Mouse (Mus musculus) gastrocnemius, postnatal 10 days (tissue): ENCODE data around the gene Shkbp1. TPM values are rescaled to one million over a fixed set of nuclear protein-coding genes. Genes with fewer than 3 reads are reported as not detected.

Experiments used
- DNase-seq: peaks from one replicate; pipeline ENCODE4 v3.0.0; 2021; ENCODE audit warnings: mixed read lengths
- total RNA-seq, 2 experiments: library from RNA; stranded (reverse); gene quantifications; 2 replicates each; pipeline ENCODE4 v1.2.3; 2021

The Shkbp1 gene
- total RNA-seq, 2 experiments from 2014 or later = 6.1 to 8.1 TPM

DNA sequence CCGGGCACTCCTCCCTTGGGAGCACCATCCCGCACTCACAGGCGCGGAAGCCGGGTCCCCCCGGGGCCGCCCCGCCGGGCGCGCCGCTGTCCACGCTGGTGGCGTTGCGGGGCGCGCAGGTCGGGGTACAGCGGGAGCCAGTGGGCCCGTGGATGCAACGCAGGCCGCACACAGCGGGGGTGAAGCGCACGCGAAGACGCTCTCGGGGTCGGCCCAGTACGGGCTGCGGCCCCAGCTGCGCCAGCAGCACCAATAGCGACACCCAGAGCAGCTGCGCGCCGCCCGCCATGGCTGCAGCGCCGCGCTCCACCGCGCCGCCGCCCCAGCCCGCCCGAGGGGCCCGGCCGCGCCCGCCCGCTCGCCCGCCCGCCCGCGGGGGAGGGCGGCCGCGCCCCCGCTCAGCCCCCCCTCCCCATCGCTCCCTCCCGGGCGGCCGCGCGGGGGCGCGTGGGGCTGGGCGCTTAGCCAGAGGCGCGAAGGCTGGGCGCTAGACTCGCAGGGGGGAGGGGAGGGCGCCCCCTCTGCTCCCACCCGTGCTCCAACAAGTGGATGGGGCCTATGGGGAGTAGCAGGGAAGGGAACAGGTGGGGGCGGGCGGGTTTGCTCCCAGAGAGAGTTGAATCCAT, 22.4 kb downstream of the Shkbp1 start:
- peak; percentile 55 for DNase-seq

DNA sequence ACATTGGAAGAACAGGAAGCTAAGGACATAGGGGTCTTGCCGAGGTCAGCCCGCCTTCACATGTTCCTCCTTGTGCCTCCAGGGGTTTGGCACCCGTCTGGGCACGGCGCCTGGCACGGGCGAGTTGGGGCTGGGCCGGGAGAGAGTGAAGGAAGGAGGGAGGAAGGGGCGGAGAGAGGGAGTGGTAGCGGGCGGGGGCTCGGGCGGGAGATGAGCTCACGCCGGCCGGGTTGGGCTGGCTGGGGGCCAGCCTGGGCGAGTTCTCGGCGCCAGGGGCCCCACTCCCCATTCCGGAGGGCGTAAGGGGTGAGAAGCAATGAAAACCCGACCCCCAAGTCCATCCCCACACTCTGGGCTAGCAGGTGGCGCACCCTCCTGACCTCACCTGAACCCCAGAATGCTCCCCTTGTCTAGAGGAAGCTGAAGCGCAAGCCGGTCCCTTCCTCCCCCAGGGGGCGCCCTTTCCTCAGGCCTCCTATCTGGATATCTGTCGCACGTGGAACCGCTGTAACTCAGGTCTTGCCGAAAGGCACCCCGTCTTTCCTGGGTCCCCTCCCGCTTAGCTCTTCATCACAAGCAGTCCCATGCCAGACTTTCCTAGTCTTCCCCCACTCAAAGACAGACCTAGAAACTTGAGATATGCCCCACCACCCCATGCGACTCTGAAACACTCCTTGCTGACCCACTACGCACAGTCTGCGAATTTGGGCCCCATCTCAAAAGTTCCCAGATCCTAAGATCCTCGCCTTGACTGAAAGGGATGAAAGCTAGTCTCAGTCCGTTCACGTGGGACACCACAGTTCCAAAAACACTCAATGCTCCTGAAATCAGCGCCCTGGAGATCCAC, 23.2 kb downstream of the Shkbp1 start:
- peak; percentile 94 for DNase-seq

DNA sequence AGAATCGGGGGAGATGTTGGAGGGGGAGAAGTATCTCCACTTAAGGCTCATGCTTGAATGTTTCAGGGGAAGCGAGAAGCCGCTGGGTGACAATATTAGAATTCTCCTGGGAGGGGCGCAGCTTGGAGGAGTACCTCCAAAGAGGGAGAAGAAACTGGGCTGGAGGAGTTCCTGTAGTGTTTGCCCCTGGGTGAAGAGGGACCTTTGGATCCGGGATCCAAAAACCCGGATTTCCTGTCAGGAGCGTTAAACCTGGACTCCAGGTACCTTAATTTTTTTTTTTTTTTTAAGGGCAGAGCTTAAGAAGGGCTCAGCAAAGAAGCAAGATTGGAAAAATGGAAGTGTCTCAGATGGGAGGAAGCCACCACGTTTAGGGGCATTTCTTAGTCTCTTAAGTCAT, 24.0 kb downstream of the Shkbp1 start:
- no peak for DNase-seq

DNA sequence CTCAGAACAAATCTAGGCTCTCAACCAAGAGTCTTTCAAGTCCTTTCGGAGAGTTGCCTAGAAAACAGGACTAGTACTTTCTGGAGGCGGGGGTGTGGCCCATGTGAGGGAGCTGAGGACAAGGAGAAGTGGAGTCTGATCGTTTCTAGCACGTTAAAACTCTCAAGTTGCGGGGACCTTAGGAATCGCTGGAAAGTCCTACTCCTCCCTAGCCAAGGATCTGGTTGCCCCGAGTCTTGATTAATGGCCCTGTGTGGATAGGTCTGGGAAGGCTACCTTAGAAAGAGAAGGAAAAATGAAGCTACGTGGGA, 24.3 kb downstream of the Shkbp1 start:
- DNase-seq = peak; percentile 43

DNA sequence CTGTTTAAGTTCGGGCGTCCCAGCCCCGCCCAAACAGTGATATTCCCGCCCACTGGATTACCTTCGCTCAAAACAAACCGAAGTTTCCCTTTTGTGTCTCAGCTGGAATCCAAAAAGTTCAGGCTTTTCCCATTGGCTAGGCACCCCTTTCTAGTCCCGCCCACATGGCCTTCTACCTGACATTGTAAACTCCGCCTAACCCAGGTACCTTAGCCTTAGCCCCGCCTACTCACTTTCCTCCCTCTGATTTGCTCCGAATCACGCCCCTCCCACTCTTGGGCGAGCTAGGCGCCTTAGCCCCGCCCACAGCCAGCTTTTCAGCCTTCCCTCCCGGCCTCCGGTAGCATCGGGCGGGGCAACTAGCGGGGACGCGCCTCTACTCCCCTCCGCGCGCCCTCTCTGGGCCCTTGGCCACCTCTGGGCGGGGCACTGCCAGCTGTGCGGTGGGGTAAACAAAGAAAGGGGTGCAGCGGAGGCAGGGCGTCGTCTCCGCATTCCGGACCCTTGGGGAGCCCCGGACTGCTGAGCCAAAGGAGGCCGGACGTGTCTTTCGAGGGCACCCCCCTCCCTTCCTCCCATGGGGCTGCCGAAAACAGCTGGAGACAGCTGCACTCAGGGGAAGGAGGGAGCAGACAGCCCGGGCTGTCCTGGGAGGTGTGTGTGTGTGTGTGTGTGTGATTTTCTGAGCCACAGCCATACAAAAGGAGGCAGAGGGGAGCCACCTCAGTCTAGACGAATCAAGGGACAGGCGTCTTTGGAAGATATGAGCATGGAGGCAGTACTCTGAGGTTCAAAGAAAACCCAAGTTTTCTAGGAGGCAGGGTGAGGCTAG, 24.9 kb downstream of the Shkbp1 start:
- DNase-seq = peak; percentile 92

DNA sequence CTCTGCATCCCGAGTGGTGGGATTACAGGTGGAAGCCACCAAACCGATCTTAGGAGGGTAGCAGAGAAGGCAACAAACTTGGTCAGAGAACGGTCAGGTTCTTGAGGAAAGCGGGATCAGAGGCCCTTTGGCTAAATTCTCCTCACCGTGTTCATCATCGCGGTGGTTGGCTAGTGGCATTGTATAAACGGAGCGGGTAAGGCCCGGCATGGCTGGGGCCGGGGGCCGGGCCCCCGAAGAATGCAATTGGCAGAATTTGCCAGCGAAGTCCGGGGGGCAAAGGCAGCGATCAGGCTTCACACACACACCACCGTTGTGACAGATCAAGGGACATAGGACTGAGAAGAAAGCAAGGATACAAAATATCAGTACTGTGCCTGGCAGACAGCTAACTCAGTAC, 25.8 kb downstream of the Shkbp1 start:
- no peak for DNase-seq

DNA sequence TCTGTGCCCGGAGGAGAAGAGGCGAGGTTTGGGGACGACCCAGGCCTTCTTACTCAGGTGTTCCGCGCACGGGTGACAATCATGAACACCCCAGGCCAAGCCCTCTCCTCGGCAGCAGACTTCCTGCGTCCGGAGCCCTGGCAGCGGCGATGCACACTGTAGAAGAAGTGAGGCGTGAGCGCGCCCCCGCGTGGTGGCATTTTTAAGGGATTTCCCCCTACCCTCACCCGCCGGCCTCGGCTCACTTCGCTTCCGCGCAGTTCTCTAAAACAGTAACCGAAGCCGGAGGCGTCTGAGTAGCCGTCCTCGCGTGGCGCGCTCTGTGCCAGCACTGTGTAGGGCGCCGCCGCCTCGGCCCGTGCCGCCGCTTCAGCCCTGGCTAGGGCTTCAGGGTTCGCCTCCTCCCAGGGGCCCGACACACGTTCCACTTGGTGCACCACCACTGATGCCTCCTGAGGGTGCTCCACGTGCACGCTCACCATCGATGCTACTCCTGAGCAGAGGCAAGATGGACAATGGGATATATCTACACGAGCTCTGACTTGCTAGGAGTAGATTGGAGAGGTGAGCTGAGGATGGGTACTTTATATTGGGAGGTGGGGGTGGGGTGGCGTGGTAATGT, 26.4 kb downstream of the Shkbp1 start:
- peak; percentile 95 for DNase-seq

DNA sequence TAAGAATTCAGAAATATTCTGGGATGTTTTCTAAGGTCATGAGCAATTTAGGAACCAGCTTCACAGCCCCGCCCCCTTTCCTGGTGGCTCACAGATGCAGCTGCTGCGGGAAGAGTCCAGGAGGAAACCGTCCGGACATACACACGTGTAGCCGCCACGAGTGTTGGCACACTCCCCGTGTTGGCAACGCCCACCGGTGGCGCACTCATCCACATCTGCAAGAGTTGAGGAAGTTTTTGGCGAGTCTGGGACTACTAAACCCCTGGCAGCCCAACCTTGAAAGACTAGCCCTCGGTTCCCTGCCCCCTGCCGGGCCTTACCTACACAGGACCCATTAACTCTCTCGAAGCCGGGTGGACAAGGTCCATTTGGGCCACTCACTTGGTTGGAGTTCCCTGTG, 27.2 kb downstream of the Shkbp1 start:
- peak; percentile 80 for DNase-seq

DNA sequence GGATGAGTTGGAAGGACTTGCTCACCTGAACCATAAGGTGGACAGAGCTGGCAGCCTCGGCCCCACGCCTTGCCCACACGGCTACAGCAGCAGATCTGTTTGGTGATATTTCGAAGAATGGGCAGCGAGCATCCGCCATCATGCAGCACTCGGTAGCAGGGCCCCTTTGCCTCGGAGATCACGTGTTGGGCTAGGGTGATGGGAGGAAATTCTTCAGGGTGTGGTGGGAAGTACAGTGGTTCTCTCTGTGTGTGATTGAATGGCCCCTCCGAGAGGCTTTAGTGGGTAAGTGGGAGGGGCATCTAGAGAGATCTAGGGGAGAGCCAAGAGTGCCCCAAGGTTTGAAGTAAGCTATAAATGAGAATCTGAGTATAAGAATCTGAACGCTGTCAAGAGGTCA, 27.7 kb downstream of the Shkbp1 start:
- DNase-seq = no peak

DNA sequence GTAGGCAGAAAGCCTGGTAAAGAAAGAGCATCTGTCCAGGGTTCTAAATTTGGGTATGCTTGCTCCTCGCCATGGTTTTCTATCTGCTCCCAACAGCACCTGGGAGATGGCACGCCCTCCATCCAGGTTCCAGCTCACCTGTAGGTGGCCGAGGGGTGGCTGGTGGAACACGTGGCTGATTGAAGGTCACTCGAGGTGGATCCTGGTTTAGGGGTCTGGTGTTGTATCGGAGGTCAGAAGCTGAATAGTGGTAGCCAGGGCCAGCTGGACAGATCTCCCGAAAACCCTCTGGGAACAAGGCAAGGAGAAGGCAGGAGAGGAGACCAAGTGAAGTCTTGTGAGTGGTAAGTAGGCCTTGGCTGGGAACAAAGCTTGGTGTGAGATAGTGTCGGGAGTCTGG, 28.3 kb downstream of the Shkbp1 start:
- DNase-seq = no peak

DNA sequence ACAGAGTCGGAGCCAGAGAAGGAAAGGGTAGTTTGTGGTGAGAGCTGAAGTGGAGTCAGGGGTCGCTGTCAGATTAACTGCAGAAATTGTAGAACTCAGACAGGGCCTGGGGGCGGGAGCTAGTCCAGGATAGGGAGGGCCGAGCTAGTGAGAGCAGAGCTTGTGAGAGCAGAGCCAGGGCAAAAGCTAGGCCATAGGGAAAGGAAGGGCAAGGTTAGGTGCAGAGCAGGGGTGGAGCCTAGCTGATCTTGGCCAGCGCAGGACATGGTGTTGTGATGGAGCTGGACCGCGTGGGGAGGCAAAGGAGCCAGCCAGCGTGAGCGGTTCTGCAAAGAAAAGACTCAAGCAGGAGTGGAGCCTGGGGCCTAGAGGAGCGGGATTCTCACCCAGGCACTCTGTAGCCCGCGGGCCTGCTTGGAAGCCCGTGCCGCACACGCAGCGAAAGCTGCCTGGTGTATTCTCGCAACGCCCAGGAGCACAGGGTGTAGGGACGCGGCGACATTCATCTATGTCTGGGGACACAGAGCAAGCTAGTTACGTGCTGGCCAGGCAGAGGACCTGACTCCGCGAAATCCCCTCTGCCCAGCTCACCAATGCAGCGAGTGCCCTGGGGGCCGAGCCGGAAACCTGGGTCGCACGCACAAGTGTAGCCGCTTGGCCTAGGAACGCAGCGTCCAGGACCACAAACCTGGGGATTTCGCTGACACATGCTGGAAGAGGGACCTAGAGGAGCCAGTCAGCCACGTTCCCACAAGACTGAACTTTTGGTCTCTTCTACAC, 29.5 kb downstream of the Shkbp1 start:
- no peak for DNase-seq

DNA sequence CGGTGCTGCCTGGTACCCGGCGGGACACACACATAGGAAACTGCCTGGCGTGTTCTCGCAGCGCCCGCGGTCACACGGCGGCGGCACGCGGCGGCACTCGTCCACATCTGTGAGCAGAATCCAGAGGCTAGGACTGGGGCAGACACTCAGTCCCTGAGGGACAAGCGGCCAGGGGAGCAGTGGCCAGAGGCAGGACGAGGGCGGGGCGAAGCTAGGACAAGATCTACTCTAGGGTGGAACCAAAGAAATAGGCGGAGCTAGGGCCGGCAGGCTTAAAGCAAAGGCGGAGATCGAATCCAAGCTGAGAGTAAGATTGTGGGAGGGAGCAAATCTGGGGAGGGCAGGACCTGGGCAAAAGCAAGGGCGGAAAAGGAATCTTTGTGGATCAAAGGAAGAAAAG, 30.1 kb downstream of the Shkbp1 start:
- DNase-seq = peak; percentile 70

DNA sequence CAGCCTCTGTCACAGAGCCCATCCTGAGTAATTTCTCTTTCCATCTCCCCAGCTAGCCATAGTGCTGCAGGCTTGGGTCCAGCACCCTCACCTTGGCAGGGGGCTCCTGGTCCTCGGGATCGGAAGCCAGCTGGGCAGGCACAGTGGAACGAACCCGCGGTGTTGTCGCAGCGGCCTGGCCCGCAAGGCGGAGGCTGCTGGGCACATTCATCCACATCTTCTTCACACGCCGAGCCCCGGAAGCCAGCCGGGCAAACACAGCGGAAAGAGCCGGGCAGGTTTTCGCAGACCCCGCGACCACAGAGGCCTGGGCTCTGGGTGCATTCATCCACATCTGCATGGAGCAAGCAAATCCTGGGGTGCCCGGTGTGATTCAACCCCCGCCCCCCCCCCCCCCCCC, 30.9 kb downstream of the Shkbp1 start:
- DNase-seq = no peak

DNA sequence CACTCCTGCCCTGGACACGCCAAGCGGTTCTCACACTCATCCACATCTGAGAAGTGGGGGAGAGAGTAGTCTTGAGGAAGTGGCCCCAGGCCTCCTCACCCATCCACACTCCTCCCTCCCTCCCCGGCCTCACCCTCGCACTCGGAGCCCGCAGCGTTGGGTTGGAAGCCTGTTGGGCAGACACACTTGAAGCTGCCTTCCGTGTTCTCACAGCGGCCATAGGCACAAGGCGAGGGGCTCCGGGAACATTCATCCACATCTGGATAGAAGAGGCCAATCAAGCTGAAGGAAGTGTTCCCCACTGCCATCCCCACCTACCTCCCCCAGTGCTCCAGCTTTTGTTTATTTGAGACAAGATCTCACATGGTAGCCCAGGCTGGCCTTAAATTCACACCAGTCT, 31.7 kb downstream of the Shkbp1 start:
- DNase-seq = no peak

DNA sequence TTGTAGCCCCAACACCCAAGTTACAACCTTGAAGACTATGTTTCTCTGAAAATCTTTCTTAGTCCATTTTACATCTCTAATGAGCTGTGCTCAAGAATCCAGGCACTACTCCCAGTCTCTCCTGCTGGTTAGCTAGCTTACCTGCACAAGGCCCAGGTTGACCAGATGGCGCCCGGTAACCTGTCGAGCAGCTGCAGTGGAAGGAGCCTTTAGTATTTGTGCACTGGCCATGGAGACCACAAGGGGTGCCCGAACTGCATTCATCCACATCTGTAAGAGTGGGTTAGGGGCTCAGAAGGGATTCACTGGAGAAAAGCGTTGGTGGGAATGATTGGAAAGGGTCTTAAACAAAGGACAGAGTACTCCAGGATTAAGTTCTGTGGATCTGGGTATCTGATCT, 32.8 kb downstream of the Shkbp1 start:
- DNase-seq = no peak

DNA sequence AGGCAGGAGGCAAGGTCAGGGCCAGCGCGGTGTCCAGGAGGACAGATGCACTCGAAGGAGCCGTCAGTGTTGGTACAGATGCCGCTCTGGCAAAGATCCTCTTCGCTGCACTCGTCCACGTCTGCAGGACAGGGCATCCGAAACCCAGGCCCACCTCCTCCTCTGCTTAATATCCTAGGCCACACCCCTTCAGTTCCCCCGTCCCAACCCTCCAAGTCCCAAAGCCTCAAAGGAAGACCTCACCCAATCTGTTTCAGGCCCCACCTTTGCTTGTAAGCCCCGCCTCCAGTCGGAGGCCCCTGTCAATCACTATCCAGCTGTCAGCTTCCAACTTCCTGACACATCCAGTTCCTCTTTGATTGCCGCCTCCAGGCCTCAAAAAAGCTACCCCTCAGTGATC, 33.5 kb downstream of the Shkbp1 start:
- DNase-seq = no peak

DNA sequence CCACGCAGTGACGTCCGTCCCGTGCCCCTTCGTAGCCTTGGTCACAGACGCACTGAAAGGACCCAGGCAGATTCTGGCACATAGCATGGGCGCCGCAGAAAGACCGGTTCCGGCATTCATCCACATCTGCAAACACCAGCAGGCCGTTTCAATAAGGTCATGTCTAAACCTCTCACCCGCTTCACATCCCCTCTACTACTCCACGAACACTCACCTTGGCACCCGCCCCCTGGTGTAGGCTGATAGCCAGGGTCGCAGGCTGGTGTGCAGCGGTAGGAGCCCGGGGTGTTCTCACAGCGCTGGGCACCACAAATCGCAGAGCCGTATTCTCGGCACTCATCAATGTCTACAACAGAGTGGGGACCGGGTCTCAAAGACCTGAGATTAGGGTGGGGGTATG, 36.4 kb downstream of the Shkbp1 start:
- DNase-seq = no peak

DNA sequence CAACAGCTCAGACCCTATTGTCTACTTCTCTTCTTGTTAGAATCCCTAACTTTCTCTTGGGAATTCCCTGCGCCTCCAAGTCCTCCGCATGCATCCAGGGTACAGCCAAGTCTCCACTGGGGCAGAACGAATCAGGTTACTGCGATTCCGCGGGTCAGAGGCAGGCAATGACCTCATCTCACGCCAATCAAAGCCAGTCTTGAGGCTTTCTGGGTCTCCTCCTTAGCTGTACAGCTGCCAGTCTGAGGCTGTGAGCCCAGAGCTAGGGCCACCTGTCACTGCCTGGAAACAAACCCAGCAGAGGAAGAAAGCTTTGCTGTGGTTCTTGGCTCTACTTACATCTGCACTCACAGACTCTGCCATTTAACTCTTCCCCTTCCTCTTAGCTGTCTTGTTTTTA, 39.9 kb downstream of the Shkbp1 start:
- DNase-seq = peak; percentile 66

DNA sequence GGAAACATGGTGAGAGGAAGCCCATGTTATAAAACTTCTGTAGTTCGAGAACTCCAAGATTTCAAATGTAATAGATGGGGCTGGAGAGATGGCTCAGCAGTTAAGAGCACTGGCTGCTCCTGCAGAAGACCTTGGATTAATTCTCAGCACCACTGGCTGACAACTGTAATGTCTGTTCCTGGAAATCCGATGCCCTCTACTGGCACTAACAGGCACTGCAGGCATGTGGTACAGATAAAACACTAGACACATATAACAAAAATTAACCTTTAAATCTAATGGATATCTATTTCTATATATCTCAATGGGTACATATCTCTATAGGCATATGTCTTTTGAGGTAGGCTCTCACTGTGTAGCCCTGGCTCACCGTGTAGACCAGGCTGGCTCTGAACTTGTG, 41.4 kb downstream of the Shkbp1 start:
- DNase-seq = no peak

DNA sequence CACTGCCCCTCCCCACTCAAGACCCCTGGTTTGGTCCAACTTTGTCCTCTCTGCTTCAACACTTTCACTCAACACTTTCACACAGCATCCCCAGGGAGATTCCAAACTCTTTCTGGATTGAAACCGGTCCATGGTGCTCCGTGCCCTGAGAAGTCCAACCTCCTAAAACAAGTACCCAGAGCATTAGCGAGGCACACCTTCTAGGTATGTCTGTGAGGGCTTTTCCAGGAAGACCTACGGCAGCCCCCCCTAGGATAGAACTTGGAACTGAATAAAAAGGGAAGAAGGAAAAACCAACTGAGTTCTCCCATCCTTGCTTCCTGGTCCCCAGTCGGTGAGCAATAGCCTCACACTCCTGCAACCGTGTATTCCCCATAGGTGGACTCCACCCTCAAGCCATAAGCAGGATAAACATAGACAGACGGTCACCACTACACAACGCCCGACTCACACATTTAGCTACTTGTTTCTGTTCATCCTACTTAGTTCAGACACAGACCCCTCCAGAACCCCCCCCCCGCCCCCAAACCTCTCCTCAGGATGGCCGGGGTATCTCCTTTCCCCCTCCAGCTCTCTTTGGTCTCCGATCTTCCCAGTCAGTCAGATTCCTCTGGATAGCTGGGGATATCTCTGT, 44.1 kb downstream of the Shkbp1 start:
- DNase-seq = no peak

DNA sequence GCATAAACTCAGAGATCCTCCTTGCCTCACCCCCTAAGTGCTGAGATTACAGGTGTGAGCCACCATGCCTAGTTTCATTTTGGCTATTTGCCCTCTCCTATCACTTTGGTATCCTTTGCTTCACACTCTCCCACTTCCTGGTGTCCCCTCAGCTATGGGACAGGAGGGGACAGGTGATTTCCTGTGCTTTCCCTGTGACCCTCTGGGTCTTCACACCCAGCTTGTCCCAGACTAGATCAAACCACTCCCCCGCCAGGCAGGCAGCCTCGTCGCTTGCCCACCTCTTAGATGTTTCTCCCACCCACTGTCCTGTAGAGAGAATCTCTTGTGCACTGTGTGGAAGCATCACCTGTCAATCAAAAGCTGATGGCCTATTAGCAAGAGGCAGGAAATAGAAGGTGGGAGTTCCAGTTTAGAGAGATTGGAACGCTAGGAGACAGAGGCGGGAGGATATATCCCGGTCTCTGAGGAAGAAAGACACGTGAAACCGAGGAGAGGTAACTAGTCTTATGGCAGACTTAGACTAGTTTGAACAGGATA, 44.8 kb downstream of the Shkbp1 start:
- no peak for DNase-seq
